Mouse (Mus musculus) liver, embryonic 13.5 days (tissue): Measurements from ENCODE around the gene Gm45208. TPM values are rescaled to one million over a fixed set of nuclear protein-coding genes. Genes with fewer than 3 reads are reported as not detected.
A peak's percentile ranks its signal among the peaks of the same experiment; 100 is the strongest.

Experiments used
- ATAC-seq: fragments of 200-750 bp; cut with Nextera tagmentation; 2 replicates; pipeline ENCODE4 v1.8.0; 2017; ENCODE audit warnings: low read depth, mild to moderate bottlenecking, moderate number of reproducible peaks, moderate library complexity
- DNase-seq: peaks from one replicate; pipeline ENCODE4 v3.0.0; 2022
- H3K27ac ChIP-seq: fragments of 300-500 bp; sonication (generic); 2 replicates; pipeline ENCODE4 v1.5.1; 2015; ENCODE audit warnings: moderate library complexity, mild to moderate bottlenecking, inconsistent platforms
- H3K27me3 ChIP-seq: fragments of 300-500 bp; sonication (generic); 2 replicates; pipeline ENCODE4 v1.6.1; 2015; ENCODE audit warnings: mild to moderate bottlenecking, inconsistent platforms
- H3K36me3 ChIP-seq: fragments of 300-500 bp; sonication (generic); 2 replicates; pipeline ENCODE4 v1.6.1; 2015; ENCODE audit warnings: mild to moderate bottlenecking, inconsistent platforms
- H3K4me1 ChIP-seq: fragments of 300-500 bp; sonication (generic); replicated peaks from 2 replicates; pipeline ENCODE4 v1.6.1; 2015; ENCODE audit warnings: inconsistent platforms
- H3K4me2 ChIP-seq: fragments of 300-500 bp; sonication (generic); 2 replicates; pipeline ENCODE4 v1.6.1; 2015; ENCODE audit warnings: inconsistent platforms, mild to moderate bottlenecking, moderate library complexity
- H3K4me3 ChIP-seq: fragments of 300-500 bp; sonication (generic); replicated peaks from 2 replicates; pipeline ENCODE4 v1.5.1; 2015; ENCODE audit warnings: mild to moderate bottlenecking, inconsistent platforms
- H3K9ac ChIP-seq: fragments of 300-500 bp; sonication (generic); 2 replicates; pipeline ENCODE4 v1.6.1; 2015; ENCODE audit warnings: mild to moderate bottlenecking, inconsistent platforms
- H3K9me3 ChIP-seq: fragments of 300-500 bp; sonication (generic); replicated peaks from 2 replicates; pipeline ENCODE4 v1.6.1; 2016; ENCODE audit warnings: inconsistent platforms
- WGBS: fragments of 180-500 bp; shearing (Covaris S2); methylation state at CpG from one replicate; pipeline ENCODE4 v1.1.7; 2015; ENCODE audit not compliant: insufficient replicate concordance; 5-methylcytosine and 5-hydroxymethylcytosine counted together
- polyA plus RNA-seq: library from polyadenylated mRNA; unstranded; fragments of >200 nt; fragmentation: Nextera tagmentation; extraction: Ambion mirVana; gene quantifications from 2 replicates; pipeline ENCODE4 v1.2.1, GENCODE M21; 2015

Gene Gm45208
- 0.25 TPM in 1 of 2 replicates, not detected in the other for polyA plus RNA-seq

DNA sequence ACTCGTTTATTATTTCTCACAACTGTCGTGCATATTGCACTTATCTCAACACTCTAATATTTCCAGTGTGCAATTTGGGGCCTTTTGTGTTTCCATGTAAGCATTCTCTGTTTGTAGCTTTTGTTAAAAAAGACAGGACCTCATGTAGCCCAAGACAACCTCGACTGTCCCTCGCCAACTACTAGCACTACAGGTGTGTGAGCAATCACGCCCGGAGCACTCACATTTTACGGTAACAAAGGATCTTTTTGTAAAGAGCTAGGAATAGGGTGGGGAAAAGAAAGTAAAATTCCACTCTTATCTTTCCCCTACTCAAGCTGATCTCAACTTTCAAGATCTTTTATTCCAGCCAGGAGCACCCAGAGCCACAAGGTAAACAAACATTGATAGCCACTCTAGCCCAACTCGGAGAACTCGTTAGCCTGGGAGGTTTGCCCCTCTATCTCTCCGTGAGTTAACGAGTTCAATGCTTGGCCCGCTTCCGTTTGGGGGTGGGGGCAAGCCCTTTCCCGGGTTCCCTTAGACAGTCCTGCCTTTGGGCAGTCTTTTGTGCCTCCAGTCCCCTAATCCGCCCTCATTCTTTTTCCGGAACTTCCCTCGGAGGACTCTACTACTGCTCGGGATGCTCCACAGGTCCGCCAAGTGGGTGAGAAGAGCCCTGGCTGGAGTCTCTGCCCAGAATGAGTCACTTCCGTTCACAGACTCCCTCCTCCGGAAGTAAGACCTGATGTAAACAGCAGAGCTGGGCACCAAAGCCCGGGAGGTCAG lies at the start of gene Gm45208:
Gene Gm45208 (plus strand): TSS at position 732 of the 768 bp plus-strand sequence.
- H3K9me3 ChIP-seq = no peaks in the 10 kb centered on the region
- H3K9ac ChIP-seq = peak within 1 kb of the TSS; percentile 74
- ATAC-seq (peak; percentile 93), DNase-seq (peak; percentile 71)
- WGBS = 19% methylated on average over 22 of the region's 22 CpGs
- H3K4me2 ChIP-seq = peak within 1 kb of the TSS; percentile 71
- H3K4me3 ChIP-seq = peak within 1 kb of the TSS; percentile 72
- H3K4me1 ChIP-seq = peaks cover 10% of the 10 kb centered on the region
- no peaks in the 10 kb centered on the region for H3K27me3 ChIP-seq
- H3K27ac ChIP-seq = peak within 1 kb of the TSS; percentile 82
- H3K36me3 ChIP-seq = peaks cover 24% of the 10 kb centered on the region

DNA sequence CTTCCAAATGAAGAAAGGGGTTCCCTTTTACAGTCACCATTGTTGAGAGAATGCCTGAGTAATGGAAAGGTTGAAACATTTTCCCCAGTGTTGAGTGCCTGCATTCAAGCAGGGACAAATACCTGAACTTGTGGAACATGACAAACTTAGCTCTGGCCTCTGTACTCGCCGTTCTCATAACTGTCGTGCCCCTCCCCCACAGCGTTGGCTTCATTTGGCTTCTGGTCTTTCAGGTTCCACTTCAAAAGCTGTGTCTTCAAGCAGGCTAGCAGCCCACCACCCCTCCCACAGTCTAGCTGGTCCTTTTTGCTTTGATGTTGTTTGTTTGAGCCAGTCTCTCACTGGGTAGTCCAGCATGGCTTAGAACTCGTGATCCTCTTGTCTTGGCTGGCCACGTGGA lies 49.3 kb upstream of the Gm45208 start:
- Histone ChIP-seq H3K4me1 (peaks cover 36% of the 10 kb centered on the region), H3K4me2 (no peak overlapping the region), H3K9me3 (no peaks in the 10 kb centered on the region), H3K27me3 (no peaks in the 10 kb centered on the region), H3K27ac (no peak overlapping the region), H3K9ac (no peak overlapping the region), H3K4me3 (no peak overlapping the region), H3K36me3 (no peaks in the 10 kb centered on the region)
- WGBS = 27% methylated on average over 6 of the region's 6 CpGs
- ATAC-seq (no peak), DNase-seq (no peak)

DNA sequence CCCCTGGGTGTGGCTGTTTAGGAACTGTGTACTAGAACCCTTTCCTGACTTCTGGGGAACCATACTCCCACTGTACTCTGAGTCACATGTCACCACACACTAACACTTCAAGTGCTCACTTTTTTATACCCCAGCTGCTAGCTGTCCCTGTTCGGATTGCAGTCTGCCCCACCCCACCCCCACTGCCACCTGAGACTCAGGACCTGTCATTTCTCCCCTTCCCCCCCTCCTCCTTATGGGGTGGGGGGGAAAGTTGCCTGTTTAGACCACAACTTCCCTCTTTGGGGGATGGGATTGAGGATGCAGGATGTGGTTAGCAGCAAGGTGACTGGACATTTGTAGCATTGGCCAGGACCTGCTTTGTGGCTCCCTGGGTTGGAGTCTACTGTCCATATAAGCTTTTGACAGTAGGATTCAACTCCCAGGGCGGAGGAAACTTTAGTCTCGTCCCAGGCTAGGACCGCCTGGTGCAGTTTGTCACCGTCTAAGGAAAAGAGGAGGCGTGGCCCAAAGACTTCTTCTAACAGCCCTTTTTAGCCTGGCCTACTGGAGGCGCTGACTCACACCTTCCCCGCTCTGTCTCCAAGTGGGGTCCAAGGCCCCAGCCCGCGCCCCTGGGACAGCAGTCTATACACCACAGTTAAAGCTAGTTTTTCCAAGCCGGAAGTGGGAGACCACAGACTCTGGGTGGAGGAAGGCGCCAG lies 48.3 kb upstream of the Gm45208 start:
- DNase-seq = no peak
- 30% methylated on average over 12 of the region's 12 CpGs for WGBS
- Histone ChIP-seq H3K4me1 (peaks cover 36% of the 10 kb centered on the region), H3K4me2 (peak overlapping the region; percentile 64), H3K27ac (0 out of 2 replicates have a peak overlapping the region, but pooled peaks have one; percentile 16), H3K27me3 (no peaks in the 10 kb centered on the region), H3K9me3 (no peaks in the 10 kb centered on the region), H3K4me3 (0 out of 2 replicates have a peak overlapping the region, but pooled peaks have one; percentile 42), H3K36me3 (no peaks in the 10 kb centered on the region), H3K9ac (peak overlapping the region; percentile 47; the same call in 1 of the 2 replicates)
- ATAC-seq = peak; percentile 29; the same call in 1 of the 2 replicates

DNA sequence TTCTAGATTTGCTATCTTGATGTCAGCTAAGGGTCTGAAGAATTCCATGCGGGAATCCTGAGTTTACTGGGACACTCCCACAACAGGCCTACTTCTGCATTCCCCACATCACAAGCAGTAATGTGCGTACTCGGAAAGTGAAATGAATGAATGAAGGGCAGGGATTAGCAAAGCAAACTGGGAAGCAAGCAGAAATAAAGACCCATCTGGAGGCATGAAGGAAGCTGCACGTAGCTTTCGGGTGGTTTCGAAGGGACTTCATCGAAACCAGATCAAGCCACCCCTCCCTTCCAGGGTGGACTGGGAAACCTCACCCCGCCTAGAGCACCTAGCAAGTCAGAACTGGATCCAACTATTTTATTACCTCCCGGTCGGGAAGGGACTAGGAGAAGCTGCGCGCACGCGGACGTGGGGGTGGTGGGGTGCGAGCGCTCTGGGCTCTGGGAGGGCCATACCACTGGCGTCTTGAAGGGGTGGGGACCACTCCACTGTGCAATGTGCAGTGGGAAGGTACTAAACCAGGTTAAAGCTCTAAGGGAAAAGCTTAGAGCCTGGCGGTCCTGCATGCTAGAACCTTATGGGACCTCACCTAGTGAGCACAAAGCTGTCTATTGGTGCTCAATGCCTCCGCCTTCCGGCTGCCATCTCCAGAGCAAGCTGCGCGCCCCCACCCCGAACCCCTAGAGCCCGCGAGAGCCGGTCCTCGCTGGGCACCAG lies 47.6 kb upstream of the Gm45208 start:
- Histone ChIP-seq H3K4me3 (peak overlapping the region; percentile 42), H3K4me2 (peak overlapping the region; percentile 64), H3K27ac (peak overlapping the region; percentile 16; the same call in 1 of the 2 replicates), H3K27me3 (no peaks in the 10 kb centered on the region), H3K36me3 (no peaks in the 10 kb centered on the region), H3K4me1 (peaks cover 39% of the 10 kb centered on the region), H3K9me3 (no peaks in the 10 kb centered on the region), H3K9ac (peak overlapping the region; percentile 47)
- ATAC-seq (no peak), DNase-seq (no peak)
- WGBS = 17% methylated on average over 28 of the region's 28 CpGs

DNA sequence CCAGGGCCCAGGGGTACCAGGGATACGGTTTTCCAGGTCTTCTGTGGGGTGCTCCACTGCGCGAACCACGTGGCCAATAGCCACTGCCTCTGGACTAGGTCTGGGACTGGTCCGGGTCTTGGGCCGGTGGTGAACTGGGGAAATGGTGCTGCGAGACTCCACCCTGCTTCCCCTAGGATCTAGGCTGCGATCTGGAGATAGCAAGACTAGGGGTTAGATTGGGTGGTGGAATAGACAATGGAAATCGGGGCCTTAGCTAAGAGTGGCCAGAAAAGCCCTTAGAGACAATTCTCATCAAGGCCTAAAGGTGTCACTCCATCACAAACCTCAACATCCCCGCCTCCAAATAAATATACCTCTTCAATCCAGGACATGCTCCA lies 47.1 kb upstream of the Gm45208 start:
- Histone ChIP-seq H3K27ac (no peak overlapping the region), H3K4me2 (peak overlapping the region; percentile 64), H3K36me3 (no peaks in the 10 kb centered on the region), H3K4me3 (peak overlapping the region; percentile 42), H3K4me1 (peaks cover 38% of the 10 kb centered on the region), H3K9ac (peak overlapping the region; percentile 47; the same call in 1 of the 2 replicates), H3K9me3 (no peaks in the 10 kb centered on the region), H3K27me3 (no peaks in the 10 kb centered on the region)
- DNase-seq (no peak), ATAC-seq (no peak)
- WGBS = 29% methylated on average over 10 of the region's 10 CpGs

DNA sequence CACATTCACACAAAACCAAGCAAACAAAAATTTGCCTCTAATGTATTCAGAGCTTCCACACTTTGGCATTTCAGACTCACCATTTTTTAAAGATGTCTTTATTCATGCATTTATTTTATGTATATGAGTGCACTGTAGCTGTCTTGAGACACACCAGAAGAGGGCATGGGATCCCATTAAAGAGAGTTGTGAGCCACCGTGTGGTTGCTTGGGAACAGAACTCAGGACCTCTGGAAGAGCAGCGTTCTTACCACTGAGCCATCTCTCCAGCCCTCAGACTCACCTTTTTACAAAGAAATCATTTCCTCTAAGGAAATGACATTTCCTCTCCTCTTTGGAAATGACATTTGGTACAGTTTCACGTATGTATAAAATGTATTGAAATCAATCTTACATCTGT lies 43.1 kb upstream of the Gm45208 start:
- ATAC-seq (no peak), DNase-seq (no peak)
- no peak overlapping the region for H3K4me3 ChIP-seq
- H3K4me2 ChIP-seq = no peak overlapping the region
- no peaks in the 10 kb centered on the region for H3K9me3 ChIP-seq
- H3K9ac ChIP-seq = no peak overlapping the region
- peaks cover 13% of the 10 kb centered on the region for H3K4me1 ChIP-seq
- no peak overlapping the region for H3K27ac ChIP-seq
- no peaks in the 10 kb centered on the region for H3K36me3 ChIP-seq
- H3K27me3 ChIP-seq = no peaks in the 10 kb centered on the region
- 35% methylated on average over 3 of the region's 3 CpGs for WGBS

DNA sequence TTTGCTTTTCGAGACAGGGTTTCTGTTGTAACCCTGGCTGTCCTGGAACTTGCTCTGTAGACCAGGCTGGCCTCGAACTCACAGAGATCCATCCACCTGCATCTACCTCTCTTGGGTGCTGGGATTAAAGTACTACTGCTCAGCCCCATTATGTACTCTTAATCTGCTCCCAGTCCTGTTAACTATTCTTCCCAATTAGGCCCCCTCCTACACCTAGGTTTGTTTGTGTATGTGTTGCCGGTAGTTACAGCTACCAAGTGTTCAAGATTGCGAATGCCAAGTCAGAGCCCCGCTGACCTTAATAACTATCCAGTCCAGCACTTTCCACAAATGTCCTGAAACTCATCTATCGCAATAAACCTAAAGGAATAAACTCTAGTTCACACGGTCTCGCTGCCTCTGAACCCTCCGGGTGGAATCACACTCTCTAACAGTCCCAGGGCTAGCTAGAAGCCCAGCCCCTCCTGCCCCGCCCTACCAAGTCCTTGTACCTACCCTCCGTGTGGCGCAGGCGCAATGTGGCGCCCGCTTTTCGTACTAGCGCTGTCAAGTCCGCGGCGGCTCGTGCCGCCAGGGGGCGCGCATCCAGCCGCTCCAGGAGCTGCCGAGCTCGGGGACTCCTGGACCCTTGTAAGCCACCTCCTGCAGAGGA lies 42.5 kb upstream of the Gm45208 start:
- ATAC-seq (peak; percentile 92), DNase-seq (peak; percentile 82)
- H3K9me3 ChIP-seq = no peaks in the 10 kb centered on the region
- H3K36me3 ChIP-seq = no peaks in the 10 kb centered on the region
- no peaks in the 10 kb centered on the region for H3K27me3 ChIP-seq
- peak overlapping the region; percentile 56 for H3K4me2 ChIP-seq
- no peak overlapping the region for H3K27ac ChIP-seq
- peaks cover 9% of the 10 kb centered on the region; the same call in 1 of the 2 replicates for H3K4me1 ChIP-seq
- no peak overlapping the region for H3K9ac ChIP-seq
- 18% methylated on average over 27 of the region's 27 CpGs for WGBS
- H3K4me3 ChIP-seq = peak overlapping the region; percentile 30

DNA sequence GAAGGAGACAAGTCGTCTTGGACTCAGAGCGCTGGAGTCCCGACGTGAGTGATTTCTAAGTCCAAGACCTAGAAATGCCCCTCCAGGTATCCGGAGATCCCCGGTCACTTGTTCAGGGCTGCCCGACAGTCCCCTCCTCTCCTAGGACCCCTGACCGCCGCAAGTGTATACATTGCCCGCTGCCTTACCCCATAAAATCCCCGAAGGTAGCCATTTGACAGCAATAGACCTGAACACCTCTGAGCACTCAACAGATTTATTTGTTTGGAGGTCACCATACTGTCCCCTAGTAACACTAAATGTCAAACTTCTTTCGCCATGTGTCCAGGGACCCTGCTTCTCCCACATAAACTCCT lies 42.0 kb upstream of the Gm45208 start:
- H3K9ac ChIP-seq = no peak overlapping the region
- ATAC-seq (no peak), DNase-seq (no peak)
- H3K4me3 ChIP-seq = peak overlapping the region; percentile 30
- peak overlapping the region; percentile 56 for H3K4me2 ChIP-seq
- no peaks in the 10 kb centered on the region for H3K27me3 ChIP-seq
- no peaks in the 10 kb centered on the region for H3K9me3 ChIP-seq
- WGBS = 19% methylated on average over 12 of the region's 12 CpGs
- no peak overlapping the region for H3K27ac ChIP-seq
- peaks cover 4% of the 10 kb centered on the region; the same call in 1 of the 2 replicates for H3K4me1 ChIP-seq
- no peaks in the 10 kb centered on the region for H3K36me3 ChIP-seq

DNA sequence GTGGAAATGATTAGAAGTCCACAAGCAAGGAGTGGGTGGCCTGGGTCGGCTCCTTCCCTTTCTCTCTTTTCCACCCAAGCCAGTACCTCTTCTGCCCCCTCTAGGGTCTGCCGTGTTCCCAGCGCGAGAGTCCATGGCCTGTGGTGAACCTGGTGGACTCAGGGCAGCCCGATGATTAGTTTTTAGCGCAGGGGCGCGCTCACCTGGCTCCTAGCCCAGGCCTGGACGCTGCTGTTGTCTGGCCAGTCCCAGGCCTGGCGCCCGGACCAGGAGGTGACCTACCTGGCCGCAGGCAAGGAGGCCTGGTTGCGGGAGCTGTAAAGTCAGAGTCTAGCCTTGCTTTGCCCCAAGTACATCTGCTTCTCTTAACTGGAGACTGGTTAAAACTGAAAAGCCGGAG lies 41.2 kb upstream of the Gm45208 start, which contains the start of gene Magix:
Gene Magix (minus strand): TSS at position 388 of the 400 bp plus-strand sequence.
- no peaks in the 10 kb centered on the region for H3K27me3 ChIP-seq
- peak within 1 kb of the TSS; percentile 30; the same call in 1 of the 2 replicates for H3K4me3 ChIP-seq
- H3K27ac ChIP-seq = no peak within 1 kb of the TSS
- H3K36me3 ChIP-seq = no peaks in the 10 kb centered on the region
- H3K4me1 ChIP-seq = peaks cover 4% of the 10 kb centered on the region; the same call in 1 of the 2 replicates
- H3K9ac ChIP-seq = no peak within 1 kb of the TSS
- no peak for DNase-seq
- ATAC-seq = no peak
- WGBS = 66% methylated on average over 14 of the region's 14 CpGs
- H3K9me3 ChIP-seq = no peaks in the 10 kb centered on the region
- peak within 1 kb of the TSS; percentile 56 for H3K4me2 ChIP-seq

DNA sequence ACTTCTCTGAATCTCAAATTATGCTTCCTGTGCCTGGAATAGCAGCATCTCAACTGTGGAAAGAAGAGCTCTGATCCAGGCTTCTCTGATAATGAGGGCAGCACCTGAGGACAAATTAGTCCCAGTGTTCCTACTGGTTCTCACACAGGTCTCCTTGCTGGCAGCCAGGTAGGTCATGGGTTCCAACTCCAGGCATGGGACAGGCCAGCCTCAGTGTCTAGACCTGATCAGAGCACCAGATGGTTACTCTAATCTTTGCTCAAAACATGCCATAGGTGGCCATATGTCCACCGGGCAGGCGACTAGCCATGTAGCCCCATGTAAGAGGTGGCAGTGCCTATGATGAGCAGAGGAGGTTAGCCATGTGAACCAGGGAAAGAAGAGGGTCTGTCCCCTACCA lies 33.7 kb upstream of the Gm45208 start:
- H3K4me2 ChIP-seq = no peak overlapping the region
- no peaks in the 10 kb centered on the region for H3K27me3 ChIP-seq
- H3K36me3 ChIP-seq = no peaks in the 10 kb centered on the region
- ATAC-seq (no peak), DNase-seq (no peak)
- 70% methylated on average over 2 of the region's 2 CpGs for WGBS
- no peaks in the 10 kb centered on the region for H3K9me3 ChIP-seq
- no peak overlapping the region for H3K9ac ChIP-seq
- H3K27ac ChIP-seq = no peak overlapping the region
- H3K4me1 ChIP-seq = no peaks in the 10 kb centered on the region
- no peak overlapping the region for H3K4me3 ChIP-seq
